Mouse (Mus musculus): ENCODE measurements around the gene Nudt16l1. TPM values are rescaled to one million over a fixed set of nuclear protein-coding genes. Genes with fewer than 3 reads are reported as not detected.

Gene Nudt16l1
- 100 to 1,000 TPM; 135 to 144 TPM for polyA plus RNA-seq (2017; shearing (Covaris generic))

GRCm38 (mm10) chr16:4938461-4938860, at the start of gene Nudt16l1:
Nudt16l1 (plus strand) TSS chr16:4938761.

GRCm38 (mm10) chr16:4963797-4964709, 25.5 kb downstream of the Nudt16l1 start, which contains the start of gene Anks3:
Anks3 (minus strand) TSS chr16:4964205.

Other genes with a start within 250 kb of the Nudt16l1 start
- 10 to 100 TPM; 13.8 to 24.6 TPM for gene Nmral1, start 219.4 kb upstream of the Nudt16l1 start, polyA plus RNA-seq (2017; shearing (Covaris generic))
- gene Hmox2, start 212.4 kb upstream of the Nudt16l1 start, polyA plus RNA-seq (2017; shearing (Covaris generic)), result 100 to 1,000 TPM in 1 of 2 experiments, 10 to 100 TPM in 1; 90.8 to 101 TPM
- 10 to 100 TPM; 27.8 to 50.8 TPM for gene Cdip1, start 148.5 kb upstream of the Nudt16l1 start, polyA plus RNA-seq (2017; shearing (Covaris generic))
- gene 4930562C15Rik, start 103.3 kb upstream of the Nudt16l1 start, polyA plus RNA-seq (2017; shearing (Covaris generic)), result 1 to 10 TPM in 1 of 2 experiments, under 1 TPM in 1; 0.13 to 1.7 TPM
- gene Ubald1, start 58.4 kb upstream of the Nudt16l1 start, polyA plus RNA-seq (2017; shearing (Covaris generic)), result 10 to 100 TPM; 47.1 to 53.4 TPM
- gene Mgrn1, start 52.5 kb upstream of the Nudt16l1 start, polyA plus RNA-seq (2017; shearing (Covaris generic)), result 10 to 100 TPM; 46.6 to 48.3 TPM
- gene Anks3, start 25.4 kb downstream of the Nudt16l1 start, polyA plus RNA-seq (2017; shearing (Covaris generic)), result 10 to 100 TPM; 58.9 to 64.7 TPM
- under 1 TPM in 1 of 2 experiments, not detected in 1; 0.28 TPM for gene Sept12, start 59.1 kb downstream of the Nudt16l1 start, polyA plus RNA-seq (2017; shearing (Covaris generic))
- gene Smim22, start 68.5 kb downstream of the Nudt16l1 start, polyA plus RNA-seq (2017; shearing (Covaris generic)), result not detected
- 10 to 100 TPM; 16.7 to 16.9 TPM for gene Rogdi, start 74.8 kb downstream of the Nudt16l1 start, polyA plus RNA-seq (2017; shearing (Covaris generic))
- 100 to 1,000 TPM; 118 to 129 TPM for gene Glyr1, start 111.1 kb downstream of the Nudt16l1 start, polyA plus RNA-seq (2017; shearing (Covaris generic))
- 10 to 100 TPM; 40.5 to 42.3 TPM for gene Ubn1, start 111.3 kb downstream of the Nudt16l1 start, polyA plus RNA-seq (2017; shearing (Covaris generic))
- under 1 TPM; 0.06 to 0.39 TPM for gene Ppl, start 193.7 kb downstream of the Nudt16l1 start, polyA plus RNA-seq (2017; shearing (Covaris generic))
- gene Sec14l5, start 208.3 kb downstream of the Nudt16l1 start, polyA plus RNA-seq (2017; shearing (Covaris generic)), result not detected

Measured in activated CD4-positive, CD25-positive, alpha-beta regulatory T cell (primary cell).